Mouse (Mus musculus): ENCODE measurements around the gene Tmem216. TPM values are rescaled to one million over a fixed set of nuclear protein-coding genes. Genes with fewer than 3 reads are reported as not detected.
"Not testable (repeated sequence)": the region's sequence is repeated elsewhere in the genome, so short reads cannot be mapped to it uniquely, and the experiment has no call there.

Tmem216 gene
- polyA plus RNA-seq, 1 experiment from 2014 or later: 46.6 TPM

- H3K4me3 ChIP-seq (ENCODE audit: low read length): peak within 1 kb of the TSS; percentile 70
- no peaks in the 10 kb centered on the region for H3K9me3 ChIP-seq (ENCODE audit: control insufficient read depth, low read length)
- peaks cover 15% of the 10 kb centered on the region for H3K4me1 ChIP-seq (ENCODE audit: control insufficient read depth, insufficient read depth, low read depth, low read length)
- H3K4me2 ChIP-seq (ENCODE audit: low read length): peak within 1 kb of the TSS; percentile 77
- H3K27ac ChIP-seq (ENCODE audit: low read depth, low read length): peak within 1 kb of the TSS; percentile 93
- under 1% methylated on average over 44 of the region's 44 CpGs for WGBS
- peaks cover 12% of the 10 kb centered on the region for H3K36me3 ChIP-seq (ENCODE audit: control insufficient read depth, insufficient read depth, low read length)
- H3K9ac ChIP-seq (ENCODE audit: low read depth, low read length): peak within 1 kb of the TSS; percentile 78
- ATAC-seq: peak; percentile 98
- H3K27me3 ChIP-seq (replicated peaks; ENCODE audit: control insufficient read depth, insufficient read depth, low read length): no peaks in the 10 kb centered on the region
Observed at GRCm38 (mm10) chr19:10576690-10577561, 20.9 kb upstream of the Tmem216 start, which contains the start of the genes Cyb561a3 and Tmem138. Gene Cyb561a3 (plus strand): TSS chr19:10577172. Gene Tmem138 (minus strand): TSS chr19:10577362.

GRCm38 (mm10) chr19:10569627-10570026 is 13.6 kb upstream of the Tmem216 start:
- 93% methylated on average over 6 of the region's 6 CpGs for WGBS

GRCm38 (mm10) chr19:10565217-10565616 is 9.2 kb upstream of the Tmem216 start:
- H3K9me3 ChIP-seq (ENCODE audit: control insufficient read depth, low read length): no peaks in the 10 kb centered on the region
- 81% methylated on average over 4 of the region's 4 CpGs for WGBS
- ATAC-seq: no peak

More at GRCm38 (mm10) chr19:10569627-10570026, 13.6 kb upstream of the Tmem216 start:
- no peak overlapping the region for H3K9ac ChIP-seq (ENCODE audit: low read depth, low read length)
- no peaks in the 10 kb centered on the region; the same call in 1 of the 2 replicates for H3K27me3 ChIP-seq (replicated peaks; ENCODE audit: control insufficient read depth, insufficient read depth, low read length)
- H3K27ac ChIP-seq (ENCODE audit: low read depth, low read length): no peak overlapping the region
- no peaks in the 10 kb centered on the region for H3K9me3 ChIP-seq (ENCODE audit: control insufficient read depth, low read length)
- H3K4me2 ChIP-seq (ENCODE audit: low read length): no peak overlapping the region
- H3K4me3 ChIP-seq (ENCODE audit: low read length): no peak overlapping the region
- no peak for ATAC-seq
- H3K4me1 ChIP-seq (ENCODE audit: control insufficient read depth, insufficient read depth, low read depth, low read length): no peaks in the 10 kb centered on the region
- peaks cover 17% of the 10 kb centered on the region for H3K36me3 ChIP-seq (ENCODE audit: control insufficient read depth, insufficient read depth, low read length)

GRCm38 (mm10) chr19:10564278-10564677 is 8.2 kb upstream of the Tmem216 start:
- H3K9ac ChIP-seq (ENCODE audit: low read depth, low read length): no peak overlapping the region
- no peak overlapping the region for H3K4me2 ChIP-seq (ENCODE audit: low read length)
- H3K9me3 ChIP-seq (ENCODE audit: control insufficient read depth, low read length): no peaks in the 10 kb centered on the region
- WGBS: 88% methylated on average over 6 of the region's 6 CpGs
- no peaks in the 10 kb centered on the region for H3K36me3 ChIP-seq (ENCODE audit: control insufficient read depth, insufficient read depth, low read length)
- no peaks in the 10 kb centered on the region for H3K4me1 ChIP-seq (ENCODE audit: control insufficient read depth, insufficient read depth, low read depth, low read length)
- ATAC-seq: no peak
- no peaks in the 10 kb centered on the region; the same call in 1 of the 2 replicates for H3K27me3 ChIP-seq (replicated peaks; ENCODE audit: control insufficient read depth, insufficient read depth, low read length)
- no peak overlapping the region for H3K4me3 ChIP-seq (ENCODE audit: low read length)
- no peak overlapping the region for H3K27ac ChIP-seq (ENCODE audit: low read depth, low read length)

More at GRCm38 (mm10) chr19:10565217-10565616, 9.2 kb upstream of the Tmem216 start:
- no peaks in the 10 kb centered on the region for H3K4me1 ChIP-seq (ENCODE audit: control insufficient read depth, insufficient read depth, low read depth, low read length)
- no peak overlapping the region for H3K27ac ChIP-seq (ENCODE audit: low read depth, low read length)
- H3K4me2 ChIP-seq (ENCODE audit: low read length): no peak overlapping the region
- H3K27me3 ChIP-seq (replicated peaks; ENCODE audit: control insufficient read depth, insufficient read depth, low read length): no peaks in the 10 kb centered on the region; the same call in 1 of the 2 replicates
- peaks cover 2% of the 10 kb centered on the region; the same call in 1 of the 2 replicates for H3K36me3 ChIP-seq (ENCODE audit: control insufficient read depth, insufficient read depth, low read length)
- no peak overlapping the region for H3K9ac ChIP-seq (ENCODE audit: low read depth, low read length)
- H3K4me3 ChIP-seq (ENCODE audit: low read length): no peak overlapping the region

GRCm38 (mm10) chr19:10562351-10562750 is 6.3 kb upstream of the Tmem216 start:
- ATAC-seq: no peak
- H3K4me2 ChIP-seq (ENCODE audit: low read length): no peak overlapping the region
- H3K4me3 ChIP-seq (ENCODE audit: low read length): no peak overlapping the region
- no peaks in the 10 kb centered on the region for H3K4me1 ChIP-seq (ENCODE audit: control insufficient read depth, insufficient read depth, low read depth, low read length)
- H3K27ac ChIP-seq (ENCODE audit: low read depth, low read length): no peak overlapping the region
- WGBS: 66% methylated on average over 5 of the region's 5 CpGs
- H3K27me3 ChIP-seq (replicated peaks; ENCODE audit: control insufficient read depth, insufficient read depth, low read length): no peaks in the 10 kb centered on the region; the same call in 1 of the 2 replicates
- no peaks in the 10 kb centered on the region for H3K36me3 ChIP-seq (ENCODE audit: control insufficient read depth, insufficient read depth, low read length)
- H3K9me3 ChIP-seq (ENCODE audit: control insufficient read depth, low read length): no peaks in the 10 kb centered on the region
- no peak overlapping the region for H3K9ac ChIP-seq (ENCODE audit: low read depth, low read length)

GRCm38 (mm10) chr19:10561558-10562314 is 5.7 kb upstream of the Tmem216 start:
- Histone ChIP-seq H3K4me2 (ENCODE audit: low read length) (no peak overlapping the region), H3K9me3 (ENCODE audit: control insufficient read depth, low read length) (no peaks in the 10 kb centered on the region), H3K27ac (ENCODE audit: low read depth, low read length) (no peak overlapping the region), H3K4me3 (ENCODE audit: low read length) (no peak overlapping the region), H3K4me1 (ENCODE audit: control insufficient read depth, insufficient read depth, low read depth, low read length) (no peaks in the 10 kb centered on the region; the same call in 1 of the 2 replicates), H3K27me3 (replicated peaks; ENCODE audit: control insufficient read depth, insufficient read depth, low read length) (no peaks in the 10 kb centered on the region; the same call in 1 of the 2 replicates), H3K36me3 (ENCODE audit: control insufficient read depth, insufficient read depth, low read length) (no peaks in the 10 kb centered on the region), H3K9ac (ENCODE audit: low read depth, low read length) (peak overlapping the region; percentile 22; the same call in 1 of the 2 replicates)
- no peak for ATAC-seq
- WGBS: 68% methylated on average over 6 of the region's 6 CpGs

GRCm38 (mm10) chr19:10560108-10560507 is 4.1 kb upstream of the Tmem216 start:
- no peaks in the 10 kb centered on the region; the same call in 1 of the 2 replicates for H3K27me3 ChIP-seq (replicated peaks; ENCODE audit: control insufficient read depth, insufficient read depth, low read length)
- no peak overlapping the region for H3K9ac ChIP-seq (ENCODE audit: low read depth, low read length)
- no peak overlapping the region for H3K27ac ChIP-seq (ENCODE audit: low read depth, low read length)
- H3K4me3 ChIP-seq (ENCODE audit: low read length): no peak overlapping the region
- H3K9me3 ChIP-seq (ENCODE audit: control insufficient read depth, low read length): no peaks in the 10 kb centered on the region
- ATAC-seq: no peak
- 31% methylated on average over 5 of the region's 5 CpGs for WGBS
- H3K4me2 ChIP-seq (ENCODE audit: low read length): no peak overlapping the region
- no peaks in the 10 kb centered on the region for H3K36me3 ChIP-seq (ENCODE audit: control insufficient read depth, insufficient read depth, low read length)
- H3K4me1 ChIP-seq (ENCODE audit: control insufficient read depth, insufficient read depth, low read depth, low read length): peaks cover 5% of the 10 kb centered on the region

GRCm38 (mm10) chr19:10557837-10558375 is 1.9 kb upstream of the Tmem216 start:
- H3K27me3 ChIP-seq (replicated peaks; ENCODE audit: control insufficient read depth, insufficient read depth, low read length); H3K9ac ChIP-seq (ENCODE audit: low read depth, low read length); H3K36me3 ChIP-seq (ENCODE audit: control insufficient read depth, insufficient read depth, low read length); H3K27ac ChIP-seq (ENCODE audit: low read depth, low read length); H3K9me3 ChIP-seq (ENCODE audit: control insufficient read depth, low read length); H3K4me3 ChIP-seq (ENCODE audit: low read length); H3K4me2 ChIP-seq (ENCODE audit: low read length); ATAC-seq: not testable (repeated sequence)
- 70% methylated on average over 4 of the region's 4 CpGs for WGBS
- peaks cover 12% of the 10 kb centered on the region for H3K4me1 ChIP-seq (ENCODE audit: control insufficient read depth, insufficient read depth, low read depth, low read length)

Data from hindbrain, embryonic 16.5 days (tissue).